Mouse (Mus musculus): ENCODE measurements around the gene Ldb3. TPM values are rescaled to one million over a fixed set of nuclear protein-coding genes. Genes with fewer than 3 reads are reported as not detected.

Ldb3 gene
- polyA plus RNA-seq, 1 experiment from 2014 or later, result 15.2 TPM

GRCm38 (mm10) chr14:34595596-34596255 lies 7.2 kb upstream of the Ldb3 start:
- TF ChIP-seq CTCF (IDR thresholded peaks at IDR 0.05; ENCODE audit: low read depth), result peak; percentile 72
- WGBS, result 73% methylated on average over 16 of the region's 17 CpGs
- no peak for ATAC-seq
- Histone ChIP-seq H3K9me3 (ENCODE audit: control insufficient read depth) (no peaks in the 10 kb centered on the region), H3K4me1 (replicated peaks; ENCODE audit: control insufficient read depth, insufficient read depth, low read length) (no peaks in the 10 kb centered on the region), H3K4me3 (ENCODE audit: low read depth, low read length) (no peak overlapping the region), H3K36me3 (ENCODE audit: control insufficient read depth, insufficient read depth) (no peaks in the 10 kb centered on the region), H3K4me2 (replicated peaks; ENCODE audit: low read depth) (no peak overlapping the region), H3K27ac (ENCODE audit: low read depth, low read length) (no peak overlapping the region), H3K9ac (ENCODE audit: low read depth, low read length) (no peak overlapping the region), H3K27me3 (replicated peaks; ENCODE audit: control insufficient read depth, insufficient read depth, low read length) (no peaks in the 10 kb centered on the region)

GRCm38 (mm10) chr14:34591741-34592535 lies 3.5 kb upstream of the Ldb3 start:
- WGBS, result 52% methylated on average over 15 of the region's 15 CpGs
- Histone ChIP-seq H3K4me3 (ENCODE audit: low read depth, low read length) (no peak overlapping the region), H3K4me2 (replicated peaks; ENCODE audit: low read depth) (no peak overlapping the region), H3K36me3 (ENCODE audit: control insufficient read depth, insufficient read depth) (no peaks in the 10 kb centered on the region), H3K9ac (ENCODE audit: low read depth, low read length) (no peak overlapping the region), H3K27ac (ENCODE audit: low read depth, low read length) (no peak overlapping the region), H3K9me3 (ENCODE audit: control insufficient read depth) (no peaks in the 10 kb centered on the region), H3K27me3 (replicated peaks; ENCODE audit: control insufficient read depth, insufficient read depth, low read length) (no peaks in the 10 kb centered on the region), H3K4me1 (replicated peaks; ENCODE audit: control insufficient read depth, insufficient read depth, low read length) (peaks cover 9% of the 10 kb centered on the region)
- no peak for TF ChIP-seq CTCF (IDR thresholded peaks at IDR 0.05; ENCODE audit: low read depth)
- ATAC-seq, result no peak

- Histone ChIP-seq H3K4me3 (ENCODE audit: low read depth, low read length) (no peak overlapping the region), H3K9me3 (ENCODE audit: control insufficient read depth) (no peaks in the 10 kb centered on the region), H3K4me2 (replicated peaks; ENCODE audit: low read depth) (no peak overlapping the region), H3K4me1 (replicated peaks; ENCODE audit: control insufficient read depth, insufficient read depth, low read length) (peaks cover 9% of the 10 kb centered on the region), H3K9ac (ENCODE audit: low read depth, low read length) (no peak overlapping the region), H3K27ac (ENCODE audit: low read depth, low read length) (no peak overlapping the region), H3K36me3 (ENCODE audit: control insufficient read depth, insufficient read depth) (no peaks in the 10 kb centered on the region), H3K27me3 (replicated peaks; ENCODE audit: control insufficient read depth, insufficient read depth, low read length) (no peaks in the 10 kb centered on the region)
- no peak for ATAC-seq
- WGBS, result 72% methylated on average over 24 of the region's 24 CpGs
- TF ChIP-seq CTCF (IDR thresholded peaks at IDR 0.05; ENCODE audit: low read depth), result no peak
Measured at GRCm38 (mm10) chr14:34590743-34591675, 2.5 kb upstream of the Ldb3 start.

- Histone ChIP-seq H3K27me3 (replicated peaks; ENCODE audit: control insufficient read depth, insufficient read depth, low read length) (no peaks in the 10 kb centered on the region), H3K4me1 (replicated peaks; ENCODE audit: control insufficient read depth, insufficient read depth, low read length) (peaks cover 11% of the 10 kb centered on the region), H3K4me2 (replicated peaks; ENCODE audit: low read depth) (no peak overlapping the region), H3K27ac (ENCODE audit: low read depth, low read length) (no peak overlapping the region; the same call in 1 of the 2 replicates), H3K4me3 (ENCODE audit: low read depth, low read length) (no peak overlapping the region), H3K36me3 (ENCODE audit: control insufficient read depth, insufficient read depth) (no peaks in the 10 kb centered on the region), H3K9ac (ENCODE audit: low read depth, low read length) (no peak overlapping the region), H3K9me3 (ENCODE audit: control insufficient read depth) (no peaks in the 10 kb centered on the region)
- no peak for TF ChIP-seq CTCF (IDR thresholded peaks at IDR 0.05; ENCODE audit: low read depth)
- WGBS, result 82% methylated on average over 5 of the region's 5 CpGs
- ATAC-seq, result no peak
Measured at GRCm38 (mm10) chr14:34590017-34590570, 1.6 kb upstream of the Ldb3 start.

- no peaks in the 10 kb centered on the region for H3K27me3 ChIP-seq (replicated peaks; ENCODE audit: control insufficient read depth, insufficient read depth, low read length)
- WGBS, result 92% methylated on average over 8 of the region's 8 CpGs
- no peak for ATAC-seq
- TF ChIP-seq CTCF (IDR thresholded peaks at IDR 0.05; ENCODE audit: low read depth), result no peak
- H3K27ac ChIP-seq (ENCODE audit: low read depth, low read length), result peak overlapping the region; percentile 90
- H3K4me3 ChIP-seq (ENCODE audit: low read depth, low read length), result no peak overlapping the region
- H3K36me3 ChIP-seq (ENCODE audit: control insufficient read depth, insufficient read depth), result no peaks in the 10 kb centered on the region
- no peaks in the 10 kb centered on the region for H3K9me3 ChIP-seq (ENCODE audit: control insufficient read depth)
- no peak overlapping the region for H3K9ac ChIP-seq (ENCODE audit: low read depth, low read length)
- peaks cover 12% of the 10 kb centered on the region for H3K4me1 ChIP-seq (replicated peaks; ENCODE audit: control insufficient read depth, insufficient read depth, low read length)
- no peak overlapping the region for H3K4me2 ChIP-seq (replicated peaks; ENCODE audit: low read depth)
Measured at GRCm38 (mm10) chr14:34589185-34589713, 767 bp upstream of the Ldb3 start.

Data from intestine, postnatal 0 days (tissue).